Mouse (Mus musculus): ENCODE measurements around the gene Plekhm3. TPM values are rescaled to one million over a fixed set of nuclear protein-coding genes. Genes with fewer than 3 reads are reported as not detected.

Plekhm3 gene
- polyA plus RNA-seq, 1 experiment from 2014 or later: 4.8 TPM

- peaks cover 12% of the 10 kb centered on the region for H3K4me1 ChIP-seq (ENCODE audit: control insufficient read depth, insufficient read depth, low read length)
- H3K9me3 ChIP-seq (replicated peaks; ENCODE audit: control insufficient read depth, low read length): no peaks in the 10 kb centered on the region
- H3K4me3 ChIP-seq (ENCODE audit: low read depth, low read length): no peak overlapping the region
- H3K27ac ChIP-seq (ENCODE audit: low read depth, low read length): no peak overlapping the region
- ATAC-seq (peak; percentile 62), DNase-seq (ENCODE audit: low spot score) (peak; percentile 80)
- H3K27me3 ChIP-seq (replicated peaks; ENCODE audit: control insufficient read depth, insufficient read depth, low read length): peaks cover 27% of the 10 kb centered on the region
- WGBS: 46% methylated on average over 14 of the region's 14 CpGs
- no peak overlapping the region for H3K4me2 ChIP-seq (ENCODE audit: low read length)
- no peak overlapping the region for H3K9ac ChIP-seq (ENCODE audit: low read length)
- H3K36me3 ChIP-seq (ENCODE audit: control insufficient read depth, insufficient read depth, low read length): peaks cover 5% of the 10 kb centered on the region; the same call in 1 of the 2 replicates
Observed at GRCm38 (mm10) chr1:64918810-64919528, 37.7 kb downstream of the Plekhm3 start.

DNA sequence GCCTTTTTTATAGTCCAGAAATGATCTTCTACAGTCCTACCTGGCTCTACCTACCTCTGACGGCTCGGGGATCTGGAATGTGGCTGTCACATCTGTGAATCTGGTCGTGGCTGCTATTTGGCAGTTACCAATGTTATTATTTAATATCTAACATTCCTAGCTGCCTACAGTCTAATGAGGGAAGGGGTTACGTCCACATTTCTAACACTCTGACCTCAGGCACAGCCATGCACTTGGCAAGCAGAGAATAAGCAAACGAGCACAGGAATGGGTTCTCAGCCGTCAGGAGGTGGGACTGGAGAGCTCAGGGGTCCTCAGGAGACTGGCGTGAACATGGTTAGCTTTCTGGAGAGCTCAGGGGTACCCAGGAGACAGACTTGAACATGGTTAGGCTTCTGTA is 38.7 kb downstream of the Plekhm3 start:
- H3K36me3 ChIP-seq (ENCODE audit: control insufficient read depth, insufficient read depth, low read length): peaks cover 5% of the 10 kb centered on the region; the same call in 1 of the 2 replicates
- no peak overlapping the region for H3K9ac ChIP-seq (ENCODE audit: low read length)
- no peak overlapping the region for H3K4me3 ChIP-seq (ENCODE audit: low read depth, low read length)
- H3K27ac ChIP-seq (ENCODE audit: low read depth, low read length): no peak overlapping the region
- H3K4me2 ChIP-seq (ENCODE audit: low read length): no peak overlapping the region
- ATAC-seq: no peak
- peaks cover 31% of the 10 kb centered on the region for H3K27me3 ChIP-seq (replicated peaks; ENCODE audit: control insufficient read depth, insufficient read depth, low read length)
- no peak for DNase-seq (ENCODE audit: low spot score)
- peaks cover 12% of the 10 kb centered on the region for H3K4me1 ChIP-seq (ENCODE audit: control insufficient read depth, insufficient read depth, low read length)
- H3K9me3 ChIP-seq (replicated peaks; ENCODE audit: control insufficient read depth, low read length): no peaks in the 10 kb centered on the region
- 55% methylated on average over 7 of the region's 7 CpGs for WGBS

DNA sequence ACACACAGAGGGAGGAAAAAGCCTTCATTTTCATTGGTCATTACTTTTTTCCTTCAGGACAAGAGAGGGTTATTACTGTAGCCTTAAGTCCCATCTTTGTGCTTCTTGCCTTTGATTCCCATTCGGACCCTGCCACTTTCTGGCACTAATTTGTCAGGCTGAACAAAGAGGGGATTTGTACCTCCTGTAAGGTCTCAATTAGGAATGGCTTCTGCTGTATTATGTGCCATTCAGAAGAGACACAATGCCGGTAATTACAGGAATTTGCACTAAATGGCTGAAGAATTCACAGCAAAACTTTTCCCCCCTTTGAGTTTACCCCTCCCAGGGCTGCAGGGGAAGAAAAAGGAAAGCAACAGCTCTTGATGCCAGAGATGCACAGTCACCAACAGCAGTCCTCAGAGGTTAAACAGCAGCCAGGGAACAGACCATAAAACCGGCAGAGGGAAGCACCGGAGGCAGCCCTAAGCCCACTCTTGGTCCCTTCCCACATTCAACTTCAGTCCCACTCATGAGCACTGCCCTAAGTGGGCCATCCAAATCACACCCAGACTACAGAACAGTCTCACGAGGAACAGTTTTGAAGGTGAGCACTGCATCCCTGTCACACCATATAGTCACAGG is 39.6 kb downstream of the Plekhm3 start:
- Histone ChIP-seq H3K4me3 (ENCODE audit: low read depth, low read length) (no peak overlapping the region), H3K9me3 (replicated peaks; ENCODE audit: control insufficient read depth, low read length) (no peaks in the 10 kb centered on the region), H3K36me3 (ENCODE audit: control insufficient read depth, insufficient read depth, low read length) (peaks cover 5% of the 10 kb centered on the region; the same call in 1 of the 2 replicates), H3K4me2 (ENCODE audit: low read length) (0 out of 2 replicates have a peak overlapping the region, but pooled peaks have one; percentile 6), H3K4me1 (ENCODE audit: control insufficient read depth, insufficient read depth, low read length) (peaks cover 12% of the 10 kb centered on the region), H3K27me3 (replicated peaks; ENCODE audit: control insufficient read depth, insufficient read depth, low read length) (peaks cover 34% of the 10 kb centered on the region), H3K27ac (ENCODE audit: low read depth, low read length) (no peak overlapping the region), H3K9ac (ENCODE audit: low read length) (no peak overlapping the region)
- WGBS: 3% methylated on average over 5 of the region's 5 CpGs
- DNase-seq (ENCODE audit: low spot score): peak; percentile 78
- ATAC-seq: peak; percentile 73

- H3K4me2 ChIP-seq (ENCODE audit: low read length): no peak overlapping the region
- no peak overlapping the region for H3K9ac ChIP-seq (ENCODE audit: low read length)
- H3K9me3 ChIP-seq (replicated peaks; ENCODE audit: control insufficient read depth, low read length): no peaks in the 10 kb centered on the region
- peaks cover 31% of the 10 kb centered on the region for H3K27me3 ChIP-seq (replicated peaks; ENCODE audit: control insufficient read depth, insufficient read depth, low read length)
- H3K27ac ChIP-seq (ENCODE audit: low read depth, low read length): no peak overlapping the region
- no peak overlapping the region for H3K4me3 ChIP-seq (ENCODE audit: low read depth, low read length)
- DNase-seq (ENCODE audit: low spot score) (no peak), ATAC-seq (no peak)
- H3K4me1 ChIP-seq (ENCODE audit: control insufficient read depth, insufficient read depth, low read length): peaks cover 12% of the 10 kb centered on the region
- WGBS: 91% methylated on average over 3 of the region's 3 CpGs
- H3K36me3 ChIP-seq (ENCODE audit: control insufficient read depth, insufficient read depth, low read length): no peaks in the 10 kb centered on the region
Observed at GRCm38 (mm10) chr1:64914356-64914755, 42.3 kb downstream of the Plekhm3 start.

DNA sequence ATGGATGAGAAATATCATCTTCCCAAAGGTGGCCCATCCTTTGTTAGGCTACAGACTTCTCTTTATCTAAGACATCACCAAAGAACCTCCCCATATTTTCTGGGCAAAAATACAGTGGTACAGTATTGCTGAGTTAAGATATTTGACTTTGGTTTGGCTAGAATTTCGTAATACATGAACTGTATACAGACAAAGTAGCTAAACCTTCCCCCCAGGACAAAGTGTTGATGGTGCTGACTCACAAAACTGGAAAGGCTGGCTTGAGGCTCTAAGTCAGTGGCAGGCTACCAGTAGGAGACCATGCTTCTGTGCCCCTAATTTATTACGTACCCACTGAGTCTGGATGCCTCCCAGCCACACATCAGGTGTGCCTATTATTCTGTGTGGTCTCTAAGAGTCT is 48.9 kb downstream of the Plekhm3 start:
- no peak overlapping the region for H3K4me2 ChIP-seq (ENCODE audit: low read length)
- no peak overlapping the region for H3K4me3 ChIP-seq (ENCODE audit: low read depth, low read length)
- 84% methylated on average over 2 of the region's 2 CpGs for WGBS
- DNase-seq (ENCODE audit: low spot score) (no peak), ATAC-seq (no peak)
- H3K4me1 ChIP-seq (ENCODE audit: control insufficient read depth, insufficient read depth, low read length): no peaks in the 10 kb centered on the region
- peaks cover 4% of the 10 kb centered on the region; the same call in 1 of the 2 replicates for H3K27me3 ChIP-seq (replicated peaks; ENCODE audit: control insufficient read depth, insufficient read depth, low read length)
- no peak overlapping the region for H3K9ac ChIP-seq (ENCODE audit: low read length)
- H3K9me3 ChIP-seq (replicated peaks; ENCODE audit: control insufficient read depth, low read length): no peaks in the 10 kb centered on the region
- H3K27ac ChIP-seq (ENCODE audit: low read depth, low read length): no peak overlapping the region
- H3K36me3 ChIP-seq (ENCODE audit: control insufficient read depth, insufficient read depth, low read length): no peaks in the 10 kb centered on the region

- H3K27ac ChIP-seq (ENCODE audit: low read depth, low read length): no peak overlapping the region
- H3K9me3 ChIP-seq (replicated peaks; ENCODE audit: control insufficient read depth, low read length): no peaks in the 10 kb centered on the region
- no peak overlapping the region for H3K4me3 ChIP-seq (ENCODE audit: low read depth, low read length)
- DNase-seq (ENCODE audit: low spot score) (no peak), ATAC-seq (no peak)
- H3K36me3 ChIP-seq (ENCODE audit: control insufficient read depth, insufficient read depth, low read length): no peaks in the 10 kb centered on the region
- 73% methylated on average over 1 of the region's 1 CpGs for WGBS
- no peak overlapping the region for H3K4me2 ChIP-seq (ENCODE audit: low read length)
- H3K9ac ChIP-seq (ENCODE audit: low read length): no peak overlapping the region
- no peaks in the 10 kb centered on the region for H3K4me1 ChIP-seq (ENCODE audit: control insufficient read depth, insufficient read depth, low read length)
- H3K27me3 ChIP-seq (replicated peaks; ENCODE audit: control insufficient read depth, insufficient read depth, low read length): peaks cover 3% of the 10 kb centered on the region; the same call in 1 of the 2 replicates
Observed at GRCm38 (mm10) chr1:64906226-64906625, 50.4 kb downstream of the Plekhm3 start.

DNA sequence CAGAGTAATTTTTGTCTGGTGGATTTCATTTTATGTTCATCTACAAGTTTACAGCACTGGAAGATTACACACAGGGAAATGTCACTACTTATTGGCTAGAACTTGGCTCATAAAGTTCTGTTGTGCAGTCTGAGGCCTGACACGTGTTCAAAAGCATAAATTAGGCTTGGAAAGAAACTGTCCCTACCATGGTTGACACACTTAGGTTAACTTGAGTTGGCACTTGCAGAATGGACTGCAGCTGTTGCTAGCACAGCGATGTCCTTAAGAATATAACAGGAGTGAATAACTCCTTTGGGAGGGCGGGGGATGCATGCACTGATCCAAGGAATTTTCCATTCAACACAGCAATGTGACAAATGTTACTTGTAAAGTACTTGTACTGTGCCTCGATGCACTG is 53.2 kb downstream of the Plekhm3 start:
- ATAC-seq (no peak), DNase-seq (ENCODE audit: low spot score) (no peak)
- Histone ChIP-seq H3K4me3 (ENCODE audit: low read depth, low read length) (no peak overlapping the region), H3K27me3 (replicated peaks; ENCODE audit: control insufficient read depth, insufficient read depth, low read length) (no peaks in the 10 kb centered on the region), H3K4me2 (ENCODE audit: low read length) (no peak overlapping the region), H3K27ac (ENCODE audit: low read depth, low read length) (no peak overlapping the region), H3K9me3 (replicated peaks; ENCODE audit: control insufficient read depth, low read length) (no peaks in the 10 kb centered on the region), H3K36me3 (ENCODE audit: control insufficient read depth, insufficient read depth, low read length) (no peaks in the 10 kb centered on the region), H3K4me1 (ENCODE audit: control insufficient read depth, insufficient read depth, low read length) (no peaks in the 10 kb centered on the region), H3K9ac (ENCODE audit: low read length) (no peak overlapping the region)
- WGBS: 76% methylated on average over 4 of the region's 4 CpGs

- DNase-seq (ENCODE audit: low spot score): peak; percentile 44
- no peak overlapping the region for H3K27ac ChIP-seq (ENCODE audit: low read depth, low read length)
- WGBS: 60% methylated on average over 2 of the region's 2 CpGs
Observed at GRCm38 (mm10) chr1:64902804-64903203, 53.8 kb downstream of the Plekhm3 start.

GRCm38 (mm10) chr1:64899763-64900162 is 56.9 kb downstream of the Plekhm3 start:
- Histone ChIP-seq H3K4me2 (ENCODE audit: low read length) (no peak overlapping the region), H3K4me3 (ENCODE audit: low read depth, low read length) (no peak overlapping the region), H3K4me1 (ENCODE audit: control insufficient read depth, insufficient read depth, low read length) (0 out of 2 replicates have a peak, but pooled peaks cover 4% of the 10 kb centered on the region), H3K36me3 (ENCODE audit: control insufficient read depth, insufficient read depth, low read length) (no peaks in the 10 kb centered on the region), H3K9ac (ENCODE audit: low read length) (no peak overlapping the region), H3K27ac (ENCODE audit: low read depth, low read length) (no peak overlapping the region), H3K9me3 (replicated peaks; ENCODE audit: control insufficient read depth, low read length) (no peaks in the 10 kb centered on the region), H3K27me3 (replicated peaks; ENCODE audit: control insufficient read depth, insufficient read depth, low read length) (no peaks in the 10 kb centered on the region)
- WGBS: 92% methylated on average over 3 of the region's 3 CpGs
- no peak for DNase-seq (ENCODE audit: low spot score)
- no peak for ATAC-seq

More at GRCm38 (mm10) chr1:64902804-64903203, 53.8 kb downstream of the Plekhm3 start:
- no peak overlapping the region for H3K4me3 ChIP-seq (ENCODE audit: low read depth, low read length)
- no peaks in the 10 kb centered on the region for H3K27me3 ChIP-seq (replicated peaks; ENCODE audit: control insufficient read depth, insufficient read depth, low read length)
- H3K9me3 ChIP-seq (replicated peaks; ENCODE audit: control insufficient read depth, low read length): no peaks in the 10 kb centered on the region
- H3K4me1 ChIP-seq (ENCODE audit: control insufficient read depth, insufficient read depth, low read length): no peaks in the 10 kb centered on the region
- ATAC-seq: peak; percentile 40; the same call in 1 of the 2 replicates
- H3K36me3 ChIP-seq (ENCODE audit: control insufficient read depth, insufficient read depth, low read length): no peaks in the 10 kb centered on the region
- no peak overlapping the region for H3K9ac ChIP-seq (ENCODE audit: low read length)
- H3K4me2 ChIP-seq (ENCODE audit: low read length): no peak overlapping the region
